Mouse (Mus musculus) ES-Bruce4 (cell line): ENCODE results near the gene Tmem69.

Source experiments
- EP300 ChIP-seq: IDR thresholded peaks from 2 replicates; pipeline ENCODE4 v1.6.1; 2011; ENCODE audit warnings: low read depth, low read length; ENCODE audit not compliant: insufficient read depth
- POLR2A ChIP-seq: IDR thresholded peaks from one replicate; pipeline ENCODE4 v1.8.1; 2011; ENCODE audit warnings: low read length; ENCODE audit not compliant: insufficient read depth

DNA sequence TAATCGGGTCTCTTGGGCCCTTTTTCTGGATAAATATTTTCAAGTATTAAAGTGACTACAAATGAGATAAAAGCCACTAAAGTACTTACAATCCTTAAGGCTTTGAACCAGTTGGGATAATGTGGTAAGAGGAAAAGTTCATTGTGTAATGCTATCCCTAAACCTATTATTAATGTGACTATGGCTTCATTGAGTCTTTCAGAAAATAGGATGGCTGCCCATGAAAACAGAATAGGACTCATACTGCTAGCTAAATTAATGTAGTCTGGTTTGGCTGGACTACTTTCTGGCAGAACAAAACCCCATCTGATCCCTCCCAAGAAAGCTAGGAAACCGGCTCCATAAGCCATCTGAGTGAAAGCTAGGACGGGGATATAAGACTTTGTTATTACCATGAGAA, 2.7 kb downstream of the Tmem69 start:
- TF ChIP-seq POLR2A = no peak
- TF ChIP-seq EP300 = no peak
